Mouse (Mus musculus) myocyte (in vitro differentiated cells): ENCODE measurements at regions not wholly inside any gene's neighbourhood (a gene's known extent, or its start where the extent isn't known, plus 50 kb on each side); places are given as distances from the start of the nearest gene placed in this dataset.

Source experiments
- E2F4 ChIP-seq: IDR thresholded peaks from one replicate; pipeline ENCODE4 v1.6.1; 2011; ENCODE audit warnings: mild to moderate bottlenecking, control low read depth, moderate library complexity; ENCODE audit not compliant: insufficient read depth
- MYOD1 ChIP-seq, 3 experiments: IDR thresholded peaks; one replicate each; pipeline ENCODE4 v1.6.1; 2011; ENCODE audit warnings: control low read depth in 2 of 3, low read depth in 2 of 3, mild to moderate bottlenecking in 2 of 3, moderate library complexity in 1 of 3; ENCODE audit not compliant: insufficient read length in 2 of 3, control insufficient read depth in 1 of 3
- MYOG ChIP-seq, 3 experiments: IDR thresholded peaks; one replicate each; pipeline ENCODE4 v1.6.1; 2011; ENCODE audit warnings: control low read depth in 2 of 3, low read depth in 2 of 3, mild to moderate bottlenecking in 2 of 3; ENCODE audit not compliant: insufficient read length in 2 of 3, control insufficient read depth in 1 of 3, insufficient read depth in 1 of 3
- POLR2A ChIP-seq: IDR thresholded peaks from one replicate; pipeline ENCODE4 v1.6.1; 2011; ENCODE audit warnings: low read depth, mild to moderate bottlenecking, control low read depth, moderate library complexity; ENCODE audit not compliant: insufficient read length
- REST ChIP-seq: IDR thresholded peaks from one replicate; pipeline ENCODE4 v1.6.1; 2011; ENCODE audit warnings: mild to moderate bottlenecking, control low read depth, moderate library complexity; ENCODE audit not compliant: insufficient read depth, insufficient read length
- TCF12 ChIP-seq: IDR thresholded peaks from one replicate; pipeline ENCODE4 v1.6.1; 2011; ENCODE audit warnings: mild to moderate bottlenecking, control low read depth; ENCODE audit not compliant: poor library complexity, insufficient read depth, severe bottlenecking
- USF1 ChIP-seq: IDR thresholded peaks from one replicate; pipeline ENCODE4 v1.6.1; 2011; ENCODE audit warnings: low read depth, mild to moderate bottlenecking, control low read depth, moderate library complexity

DNA sequence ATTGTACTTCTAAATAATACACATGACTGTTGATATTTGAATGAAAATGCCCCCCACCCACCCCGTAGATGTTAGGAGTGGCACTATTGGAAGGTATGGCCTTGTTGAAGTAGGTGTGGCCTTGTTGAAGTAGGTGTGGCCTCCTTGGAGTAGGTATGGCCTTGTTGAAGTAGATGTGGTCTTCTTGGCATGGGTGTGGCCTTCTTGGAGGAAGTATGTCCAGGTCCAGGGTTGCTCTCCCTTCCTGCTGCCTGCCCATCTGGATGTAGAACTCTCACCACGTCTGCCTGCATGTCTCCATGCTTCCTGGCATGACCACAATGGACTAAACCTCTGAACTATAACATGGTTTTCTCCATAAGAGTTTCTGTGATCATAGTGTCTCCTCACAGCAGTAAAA is 188.7 kb downstream of the Sptssa start:
- TF ChIP-seq USF1 (no peak), REST (no peak), POLR2A (no peak), MYOG (IDR thresholded peaks at IDR 0.05; ENCODE audit: control insufficient read depth in 1 of 3, insufficient read depth in 1 of 3, insufficient read length in 2 of 3, low read depth in 2 of 3) (no peak), MYOD1 (IDR thresholded peaks at IDR 0.05; ENCODE audit: control insufficient read depth in 1 of 3, insufficient read length in 2 of 3, low read depth in 2 of 3) (no peak), E2F4 (no peak), TCF12 (no peak)
